Mouse (Mus musculus) liver, embryonic 14.5 days (tissue): Measurements from ENCODE around the gene Ccdc30. TPM values are rescaled to one million over a fixed set of nuclear protein-coding genes. Genes with fewer than 3 reads are reported as not detected.

Experiments
- ATAC-seq: fragments of 200-750 bp; cut with Nextera tagmentation; 2 replicates; pipeline ENCODE4 v1.8.0; 2017; ENCODE audit warnings: moderate number of reproducible peaks, mild to moderate bottlenecking, moderate library complexity; ENCODE audit not compliant: insufficient read depth
- DNase-seq, 3 experiments: peaks; one replicate each; pipeline ENCODE4 v3.0.0-alpha.2; 2012 to 2013; ENCODE audit warnings: low read depth in 3 of 3, low spot score in 3 of 3
- H3K27ac ChIP-seq: fragments of 300-500 bp; sonication (generic); 2 replicates; pipeline ENCODE4 v1.5.1; 2014; ENCODE audit warnings: moderate library complexity, mild to moderate bottlenecking, control low read depth, inconsistent platforms
- H3K27me3 ChIP-seq: fragments of 300-500 bp; sonication (generic); 2 replicates; pipeline ENCODE4 v1.6.1; 2014; ENCODE audit warnings: mild to moderate bottlenecking, low read length, moderate library complexity; ENCODE audit not compliant: control insufficient read depth, insufficient read depth
- H3K36me3 ChIP-seq: fragments of 300-500 bp; sonication (generic); replicated peaks from 2 replicates; pipeline ENCODE4 v1.6.1; 2014; ENCODE audit warnings: low read depth; ENCODE audit not compliant: control insufficient read depth, insufficient read depth
- H3K4me1 ChIP-seq, 2 experiments: fragments of 200-500 bp in 1 of 2; fragments of 300-500 bp in 1 of 2; sonication (generic) in 1 of 2; replicated peaks; 2 replicates each; pipeline ENCODE4 v1.6.1; 2012 to 2014; ENCODE audit warnings: antibody characterized with exemption in 1 of 2, inconsistent platforms in 1 of 2, low read length in 1 of 2; ENCODE audit not compliant: control insufficient read depth in 2 of 2, insufficient read depth in 2 of 2
- H3K4me2 ChIP-seq: fragments of 300-500 bp; sonication (generic); 2 replicates; pipeline ENCODE4 v1.6.1; 2014; ENCODE audit warnings: low read depth, mild to moderate bottlenecking, control low read depth, moderate library complexity
- H3K4me3 ChIP-seq, 2 experiments: fragments of 200-500 bp in 1 of 2; fragments of 300-500 bp in 1 of 2; sonication (generic) in 1 of 2; 2 replicates each; pipeline ENCODE4 v1.5.1; 2012 to 2014; ENCODE audit warnings: low read depth in 2 of 2, low read length in 2 of 2, mild to moderate bottlenecking in 2 of 2, control low read depth in 1 of 2, inconsistent platforms in 1 of 2, moderate library complexity in 1 of 2; ENCODE audit not compliant: insufficient read depth in 1 of 2
- H3K9ac ChIP-seq: fragments of 300-500 bp; sonication (generic); replicated peaks from 2 replicates; pipeline ENCODE4 v1.6.1; 2014; ENCODE audit warnings: mild to moderate bottlenecking, control low read depth, moderate library complexity
- H3K9me3 ChIP-seq: fragments of 300-500 bp; sonication (generic); 2 replicates; pipeline ENCODE4 v1.6.1; 2016; ENCODE audit warnings: low read length, mixed read lengths; ENCODE audit not compliant: control insufficient read depth
- CTCF ChIP-seq: IDR thresholded peaks from 2 replicates; pipeline ENCODE4 v1.5.1; 2016; ENCODE audit warnings: antibody characterized with exemption, low read depth, control low read depth
- EP300 ChIP-seq: IDR thresholded peaks from 2 replicates; pipeline ENCODE4 v1.6.1; 2016; ENCODE audit warnings: antibody characterized with exemption, low read depth
- WGBS: fragments of 180-500 bp; shearing (Covaris S2); extraction: QIAGEN DNeasy Blood & Tissue Kit; methylation state at CpG from one replicate; pipeline ENCODE4 v1.1.7; 2014; ENCODE audit not compliant: insufficient replicate concordance; 5-methylcytosine and 5-hydroxymethylcytosine counted together
- polyA plus RNA-seq, 2 experiments: library from polyadenylated mRNA; depleted of rRNA in 1 of 2; stranded (reverse) in 1 of 2; unstranded in 1 of 2; fragments of >200 nt; fragmentation: Nextera tagmentation in 1 of 2; extraction: Ambion mirVana in 1 of 2; gene quantifications; 2 replicates each; pipeline versions ENCODE4 v1.2.1 to v1.2.3; 2012 to 2014

Gene Ccdc30
- polyA plus RNA-seq, 2 experiments = 0.41 to 1.2 TPM

DNA sequence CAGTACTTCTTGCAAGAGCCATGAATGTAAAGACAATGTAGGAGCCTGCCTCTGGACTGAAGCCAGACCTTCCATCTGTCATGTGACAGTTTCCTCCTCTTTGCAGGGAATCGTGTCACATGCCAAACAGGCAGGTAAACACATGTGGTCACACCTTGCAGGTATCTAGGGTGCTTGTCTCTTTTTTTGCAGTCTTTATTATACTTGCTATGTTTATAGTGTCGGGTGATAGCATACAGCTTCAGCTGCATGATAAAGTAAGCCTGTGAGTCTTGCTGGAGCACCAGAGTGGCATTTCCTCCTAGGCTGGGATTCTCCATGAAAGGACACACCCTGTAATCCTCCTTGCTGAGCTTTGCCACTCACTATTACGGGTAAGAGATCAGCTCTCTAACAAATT lies 113.5 kb downstream of the Ccdc30 start:
- H3K9ac ChIP-seq = no peak overlapping the region
- H3K4me1 ChIP-seq = no peaks in the 10 kb centered on the region
- ATAC-seq (no peak), DNase-seq (no peak)
- H3K9me3 ChIP-seq = no peaks in the 10 kb centered on the region
- H3K27me3 ChIP-seq = no peaks in the 10 kb centered on the region
- H3K36me3 ChIP-seq = no peaks in the 10 kb centered on the region
- WGBS = 67% methylated on average over 3 of the region's 3 CpGs
- H3K4me3 ChIP-seq = no peak overlapping the region
- no peak overlapping the region for H3K4me2 ChIP-seq
- no peak overlapping the region for H3K27ac ChIP-seq
- TF ChIP-seq CTCF = no peak
- no peak for TF ChIP-seq EP300

DNA sequence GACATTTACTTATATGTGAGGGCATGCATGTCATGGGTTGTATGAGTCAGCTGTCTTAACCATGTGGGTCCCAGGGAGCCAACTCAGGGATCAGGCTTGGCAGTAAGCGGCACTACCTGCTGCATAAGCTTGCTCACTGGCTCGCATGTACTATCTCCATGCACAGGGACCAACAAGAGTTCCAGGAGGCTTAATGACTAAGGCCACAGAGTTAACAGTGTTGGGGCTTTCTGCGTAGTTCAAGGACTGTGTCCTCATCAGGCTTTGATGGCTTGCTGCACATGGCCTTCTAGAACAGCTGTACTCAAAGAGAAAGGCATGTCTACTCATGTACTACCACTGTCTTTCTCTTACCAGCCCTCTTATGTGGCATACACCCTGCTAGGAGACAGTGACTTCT lies 114.6 kb downstream of the Ccdc30 start:
- Histone ChIP-seq H3K9me3 (no peaks in the 10 kb centered on the region), H3K4me1 (no peaks in the 10 kb centered on the region), H3K36me3 (no peaks in the 10 kb centered on the region), H3K9ac (no peak overlapping the region), H3K27me3 (no peaks in the 10 kb centered on the region), H3K4me2 (no peak overlapping the region), H3K27ac (no peak overlapping the region), H3K4me3 (no peak overlapping the region)
- no peak for TF ChIP-seq EP300
- TF ChIP-seq CTCF = no peak
- DNase-seq = no peak
- 69% methylated on average over 3 of the region's 3 CpGs for WGBS
- ATAC-seq = no peak

DNA sequence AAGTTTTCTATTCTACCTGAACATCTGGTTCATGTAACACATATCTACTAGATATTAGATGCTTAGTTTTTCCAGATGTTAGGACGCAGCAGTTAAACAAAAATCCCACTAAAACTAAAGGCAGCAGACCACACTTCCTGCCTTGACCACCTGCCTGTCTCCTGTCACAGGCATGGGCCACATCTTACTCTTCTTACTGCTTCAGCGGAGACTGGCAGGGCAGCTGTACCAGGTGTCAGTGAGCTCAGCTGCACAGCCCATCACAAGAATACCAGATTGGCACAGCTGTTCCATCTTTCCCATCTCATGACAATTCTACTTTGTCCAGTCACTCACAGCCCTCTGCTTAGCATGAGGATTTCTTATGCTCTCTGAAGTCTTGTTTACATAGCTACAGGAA lies 118.0 kb downstream of the Ccdc30 start:
- Histone ChIP-seq H3K9ac (no peak overlapping the region), H3K4me3 (no peak overlapping the region), H3K4me2 (no peak overlapping the region), H3K27me3 (no peaks in the 10 kb centered on the region), H3K4me1 (peaks cover 5 to 7% of the 10 kb centered on the region in 2 experiments), H3K36me3 (no peaks in the 10 kb centered on the region; the same call in 1 of the 2 replicates), H3K27ac (no peak overlapping the region), H3K9me3 (no peaks in the 10 kb centered on the region)
- TF ChIP-seq EP300 (no peak), CTCF (no peak)
- 62% methylated on average over 2 of the region's 2 CpGs for WGBS
- DNase-seq (no peak), ATAC-seq (no peak)

DNA sequence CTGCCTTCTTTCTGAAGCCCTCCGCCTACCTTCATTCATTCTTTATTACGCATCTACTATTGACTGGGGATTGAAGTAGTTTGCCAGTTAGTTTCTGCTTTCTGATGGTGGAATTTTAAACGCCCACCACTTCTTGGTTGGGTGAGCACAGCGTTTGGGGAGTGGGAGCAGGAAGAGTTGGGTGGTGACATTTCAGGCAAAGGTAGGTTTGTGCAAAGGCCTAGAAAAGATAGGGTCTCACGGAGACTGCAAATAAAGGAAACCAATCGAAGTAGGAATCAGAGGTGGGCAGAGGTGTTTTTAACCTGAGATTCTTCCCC lies 120.2 kb downstream of the Ccdc30 start:
- WGBS = 4% methylated on average over 6 of the region's 6 CpGs
- TF ChIP-seq EP300 (no peak), CTCF (no peak)
- Histone ChIP-seq H3K36me3 (peaks cover 2% of the 10 kb centered on the region), H3K4me2 (peak overlapping the region; percentile 86), H3K4me3 (peak overlapping the region; percentile 64 to 92), H3K27ac (peak overlapping the region; percentile 20), H3K27me3 (no peaks in the 10 kb centered on the region), H3K4me1 (peaks cover 7 to 8% of the 10 kb centered on the region in 2 experiments), H3K9me3 (no peaks in the 10 kb centered on the region), H3K9ac (peak overlapping the region; percentile 64)
- no peak for ATAC-seq
- DNase-seq = no peak

DNA sequence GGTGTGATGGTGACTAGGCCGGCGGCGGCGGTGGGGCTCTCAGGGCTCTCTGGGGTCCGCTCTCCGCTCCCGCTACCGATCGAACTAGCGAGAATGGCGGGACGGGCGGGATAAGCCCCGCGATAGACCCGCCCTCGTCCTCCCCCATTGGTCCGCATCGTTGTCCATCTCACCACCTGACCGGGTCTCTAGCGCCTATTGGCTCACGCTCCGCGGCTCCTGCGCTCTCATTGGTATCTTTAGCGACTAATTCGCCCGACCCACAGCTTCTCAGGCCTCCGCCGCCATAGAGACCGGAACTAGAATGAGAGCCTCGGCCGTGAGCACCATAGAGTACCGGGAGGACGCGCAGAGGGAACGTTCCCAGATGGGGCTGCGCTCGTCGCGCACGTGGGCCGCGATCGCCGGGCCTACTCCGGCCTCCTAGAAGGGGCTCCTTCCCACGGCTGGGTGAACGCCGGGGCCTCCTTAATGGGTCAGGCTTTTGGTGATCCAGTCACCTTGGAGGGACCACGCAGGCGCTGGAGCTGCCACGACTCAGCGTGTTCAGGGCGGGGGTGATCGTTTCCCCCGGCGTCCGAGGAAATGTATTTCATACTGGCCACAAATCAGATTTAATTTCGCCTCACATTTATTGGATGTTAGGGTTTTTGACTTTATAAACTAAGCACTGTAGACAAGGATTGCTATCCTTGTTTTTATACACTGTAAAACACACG lies 120.7 kb downstream of the Ccdc30 start, which contains the start of gene Ybx1:
TSS of gene Ybx1 (minus strand) at position 190 of the 719 bp plus-strand sequence.
- DNase-seq (peak; percentile 98), ATAC-seq (peak; percentile 98)
- Histone ChIP-seq H3K36me3 (peaks cover 4% of the 10 kb centered on the region), H3K4me3 (peak within 1 kb of the TSS; percentile 92 to 99), H3K9me3 (no peaks in the 10 kb centered on the region), H3K27me3 (no peaks in the 10 kb centered on the region), H3K4me1 (peaks cover 7 to 8% of the 10 kb centered on the region in 2 experiments), H3K9ac (peak within 1 kb of the TSS; percentile 87), H3K4me2 (peak within 1 kb of the TSS; percentile 99), H3K27ac (peak within 1 kb of the TSS; percentile 61)
- TF ChIP-seq CTCF (no peak), EP300 (no peak)
- WGBS = under 1% methylated on average over 61 of the region's 61 CpGs
